In genomic region chr11:21109279-21109678, GRCm38 (mm10) we compare ENCODE assay signal across 27 mouse cellular contexts. TPM values are rescaled to one million over a fixed set of nuclear protein-coding genes. Genes with fewer than 3 reads are reported as not detected.
A peak's percentile ranks its signal among the peaks of the same experiment; 100 is the strongest.
DNase-seq lines count a peak whose midpoint lies in the region; ATAC-seq and TF ChIP-seq lines count a peak whose summit lies in the region.
"Had no signal": no experiment of that assay in that cellular context is flagged by ENCODE, and none has a peak within 500 bp of the region (broad histone marks: within the 10 kb centered on the region; RNA-seq: fewer than 3 reads in every experiment).

No protein-coding gene starts in this region.

- TF ChIP-seq EP300 in lung, postnatal 0 days (IDR thresholded peaks at IDR 0.05): no peak

- H3K9me3 ChIP-seq in lung, postnatal 0 days (ENCODE audit: low read length): no peaks in the 10 kb centered on the region
- H3K9me3 ChIP-seq: forebrain, embryonic 12.5 days; forebrain, embryonic 15.5 days; heart, embryonic 12.5 days; heart, embryonic 15.5 days; intestine, embryonic 15.5 days had no signal

- DNase-seq in frontal cortex, postnatal 25 days (ENCODE audit: low spot score in 2 of 2): no peak
- DNase-seq in lung, postnatal 36 days: peak; percentile 40
- DNase-seq in lung, postnatal 0 days (ENCODE audit: low spot score): no peak
- DNase-seq in skeletal muscle tissue, adult 2 months (ENCODE audit: low read depth, low spot score): peak; percentile 35
- DNase-seq: adrenal gland, postnatal 10 days; adrenal gland, postnatal 36 days; cerebellum, adult 11 months; cerebellum, adult 8-10 months; cerebellum, postnatal 10 days; cerebellum, postnatal 36 days; embryo, embryonic 11 days; gastrocnemius, adult 2 months; gastrocnemius, postnatal 14 days; heart, adult 11 months; heart, postnatal 14 days; heart, postnatal 4 days had no signal

- no peak overlapping the region for H3K4me2 ChIP-seq in lung, postnatal 0 days (replicated peaks; ENCODE audit: low read depth, low read length)
- H3K4me2 ChIP-seq: forebrain, embryonic 12.5 days; forebrain, embryonic 15.5 days; heart, embryonic 12.5 days; heart, embryonic 15.5 days; hindbrain, embryonic 14.5 days; intestine, embryonic 15.5 days had no signal

- peaks cover 6% of the 10 kb centered on the region; the same call in 1 of the 2 replicates for H3K4me1 ChIP-seq in lung, postnatal 0 days (ENCODE audit: insufficient read depth, low read depth, low read length)
- H3K4me1 ChIP-seq: intestine, embryonic 15.5 days had no signal

- H3K36me3 ChIP-seq in lung, postnatal 0 days (ENCODE audit: insufficient read depth, low read length): no peaks in the 10 kb centered on the region
- H3K36me3 ChIP-seq: heart, embryonic 15.5 days; intestine, embryonic 15.5 days had no signal

- no peak overlapping the region for H3K27ac ChIP-seq in lung, postnatal 0 days (ENCODE audit: low read length)
- H3K27ac ChIP-seq: forebrain, embryonic 12.5 days; forebrain, embryonic 15.5 days; gastrocnemius, adult 2 months; heart, embryonic 15.5 days; hindbrain, embryonic 14.5 days; hindbrain, postnatal 0 days; intestine, embryonic 15.5 days had no signal

- peak; percentile 79 for ATAC-seq in frontal cortex, adult (ENCODE audit: low TSS enrichment)
- ATAC-seq in lung, postnatal 0 days: no peak
- no peak for ATAC-seq in inflammation-experienced regulatory T-cells, adult 6 months
- no peak for ATAC-seq in erythroid progenitor cell, adult 5-6 weeks (replicated peaks; ENCODE audit: low FRiP score, poor library complexity, severe bottlenecking)
- ATAC-seq: activated CD4-positive, CD25-positive, alpha-beta regulatory T cell, adult 4 months; forebrain, embryonic 15.5 days; hindbrain, postnatal 0 days; intestine, embryonic 15.5 days had no signal

- no peak overlapping the region for H3K9ac ChIP-seq in lung, postnatal 0 days (replicated peaks; ENCODE audit: low read depth)
- H3K9ac ChIP-seq: forebrain, embryonic 12.5 days; forebrain, embryonic 15.5 days; heart, embryonic 12.5 days; heart, embryonic 15.5 days; hindbrain, embryonic 14.5 days; intestine, embryonic 15.5 days had no signal

- no peak for TF ChIP-seq CTCF in lung, postnatal 0 days (IDR thresholded peaks at IDR 0.05)

- H3K4me3 ChIP-seq in lung, postnatal 0 days (ENCODE audit: low read depth, low read length): no peak overlapping the region
- H3K4me3 ChIP-seq: forebrain, embryonic 12.5 days; forebrain, embryonic 15.5 days; gastrocnemius, adult 2 months; heart, embryonic 12.5 days; heart, embryonic 15.5 days; intestine, embryonic 15.5 days had no signal

- 77% methylated on average over 2 of the region's 2 CpGs for WGBS in lung, postnatal 0 days

- no peaks in the 10 kb centered on the region for H3K27me3 ChIP-seq in lung, postnatal 0 days (replicated peaks; ENCODE audit: insufficient read depth, low read length)
- H3K27me3 ChIP-seq: forebrain, embryonic 12.5 days; forebrain, embryonic 15.5 days; heart, embryonic 12.5 days; heart, embryonic 15.5 days; intestine, embryonic 15.5 days had no signal

RNA-seq across cellular contexts. Expression of gene Peli1, which starts 18.2 kb away (rescaled TPM):
- 44.8 and 46.4 TPM in 2 replicates for polyA plus RNA-seq in lung, postnatal 0 days (2015; fragmentation: Nextera tagmentation; extraction: Ambion mirVana)
- polyA plus RNA-seq in inflammation-experienced regulatory T-cells, adult 6 months (2017; shearing (Covaris generic)): 10 to 100 TPM; 41.6 to 97.7 (median 96.1) TPM
- total RNA-seq in erythroid progenitor cell, adult 5-6 weeks (2015; ENCODE audit: low replicate concordance): 32.4 and 42.8 TPM in 2 replicates
- total RNA-seq in erythroid progenitor cell, adult 5-6 weeks (2017; ENCODE audit: low replicate concordance): 17.8 and 38.4 TPM in 2 replicates

Comparison
In these comparisons a context has a peak if more than half of its experiments do, and no peak if none do; other contexts are left out.
1. DNase-seq: peak in lung, postnatal 36 days (single experiment) and skeletal muscle tissue, adult 2 months (single experiment); none in frontal cortex, postnatal 25 days (0 of 2) and lung, postnatal 0 days (single experiment).